Mouse (Mus musculus): ENCODE data around the gene Gpr68.

Gene Gpr68

GRCm38 (mm10) chr12:100907598-100908297 is at the start of gene Gpr68:
Gene Gpr68, minus strand, starts transcription at chr12:100908198.
- DNase-seq (ENCODE audit: low spot score) = no peak

- DNase-seq (ENCODE audit: low spot score) = no peak
These were observed 49.3 kb upstream of the Gpr68 start for GRCm38 (mm10) chr12:100957257-100957656.

GRCm38 (mm10) chr12:100956825-100957224 is 48.8 kb upstream of the Gpr68 start:
- DNase-seq (ENCODE audit: low spot score) = no peak

GRCm38 (mm10) chr12:100956028-100956427 is 48.0 kb upstream of the Gpr68 start:
- DNase-seq (ENCODE audit: low spot score) = no peak

GRCm38 (mm10) chr12:100953926-100954325 is 45.9 kb upstream of the Gpr68 start:
- DNase-seq (ENCODE audit: low spot score) = no peak

- no peak for DNase-seq (ENCODE audit: low spot score)
These were observed 44.4 kb upstream of the Gpr68 start for GRCm38 (mm10) chr12:100952193-100952931.

GRCm38 (mm10) chr12:100949146-100949545 is 41.1 kb upstream of the Gpr68 start:
- DNase-seq (ENCODE audit: low spot score) = no peak

GRCm38 (mm10) chr12:100948021-100948420 is 40.0 kb upstream of the Gpr68 start:
- DNase-seq (ENCODE audit: low spot score) = no peak

- no peak for DNase-seq (ENCODE audit: low spot score)
These were observed 38.0 kb upstream of the Gpr68 start for GRCm38 (mm10) chr12:100945948-100946347.

- DNase-seq (ENCODE audit: low spot score) = no peak
These were observed 37.5 kb upstream of the Gpr68 start for GRCm38 (mm10) chr12:100945501-100945900.

GRCm38 (mm10) chr12:100944921-100945336 is 36.9 kb upstream of the Gpr68 start:
- DNase-seq (ENCODE audit: low spot score) = no peak

- no peak for DNase-seq (ENCODE audit: low spot score)
These were observed 35.1 kb upstream of the Gpr68 start for GRCm38 (mm10) chr12:100943146-100943545.

GRCm38 (mm10) chr12:100941361-100941760 is 33.4 kb upstream of the Gpr68 start:
- DNase-seq (ENCODE audit: low spot score) = no peak

- DNase-seq (ENCODE audit: low spot score) = no peak
These were observed 29.7 kb upstream of the Gpr68 start for GRCm38 (mm10) chr12:100937441-100938360.

GRCm38 (mm10) chr12:100936737-100937136 is 28.7 kb upstream of the Gpr68 start:
- no peak for DNase-seq (ENCODE audit: low spot score)

- no peak for DNase-seq (ENCODE audit: low spot score)
These were observed 28.1 kb upstream of the Gpr68 start for GRCm38 (mm10) chr12:100936116-100936515.

GRCm38 (mm10) chr12:100934796-100935195 is 26.8 kb upstream of the Gpr68 start:
- no peak for DNase-seq (ENCODE audit: low spot score)

GRCm38 (mm10) chr12:100931653-100932052 is 23.7 kb upstream of the Gpr68 start:
- DNase-seq (ENCODE audit: low spot score) = no peak

- DNase-seq (ENCODE audit: low spot score) = no peak
These were observed 20.3 kb upstream of the Gpr68 start for GRCm38 (mm10) chr12:100928286-100928685.

GRCm38 (mm10) chr12:100925644-100926619 is 17.9 kb upstream of the Gpr68 start:
- no peak for DNase-seq (ENCODE audit: low spot score)

- no peak for DNase-seq (ENCODE audit: low spot score)
These were observed 16.8 kb upstream of the Gpr68 start for GRCm38 (mm10) chr12:100924646-100925339.
